10 mouse cellular contexts compared by ENCODE assay signal in the genomic region with DNA sequence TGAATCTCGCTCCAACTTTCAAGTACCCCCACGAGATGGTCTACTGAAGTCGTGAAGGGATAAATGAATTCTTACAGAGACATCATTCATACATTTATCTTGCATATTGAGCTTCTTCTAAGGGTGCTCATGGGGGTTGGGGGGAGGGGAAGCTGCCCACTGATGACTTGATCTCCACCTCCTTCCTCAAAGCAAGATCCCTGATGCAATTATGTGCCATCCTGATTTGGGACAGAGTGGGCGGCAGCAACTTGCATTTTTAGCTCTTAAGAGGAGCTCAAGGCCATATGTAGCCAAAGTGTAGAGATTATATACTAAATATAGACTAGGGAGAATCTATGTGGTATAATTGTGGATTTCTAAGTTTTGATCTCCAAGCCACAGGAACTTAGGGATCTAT.
A peak's percentile ranks its signal among the peaks of the same experiment; 100 is the strongest.
DNase-seq lines count a peak whose midpoint lies in the region; ATAC-seq and TF ChIP-seq lines count a peak whose summit lies in the region.
"Had no signal": no experiment of that assay in that cellular context is flagged by ENCODE, and none has a peak within 500 bp of the region (broad histone marks: within the 10 kb centered on the region; RNA-seq: fewer than 3 reads in every experiment).

No protein-coding gene starts in this region.

- H3K27ac ChIP-seq in hindbrain, embryonic 11.5 days (ENCODE audit: low read depth, low read length) = peak overlapping the region; percentile 89
- H3K27ac ChIP-seq in hindbrain, postnatal 0 days = no peak overlapping the region
- peak overlapping the region; percentile 38; the same call in 1 of the 2 replicates for H3K27ac ChIP-seq in embryonic facial prominence, embryonic 11.5 days (replicated peaks; ENCODE audit: low read depth, low read length)
- peak overlapping the region; percentile 95 for H3K27ac ChIP-seq in forebrain, embryonic 12.5 days
- H3K27ac ChIP-seq in midbrain, embryonic 13.5 days = peak overlapping the region; percentile 88

- H3K9me3 ChIP-seq in hindbrain, embryonic 11.5 days (ENCODE audit: control insufficient read depth, low read length) = no peaks in the 10 kb centered on the region
- H3K9me3 ChIP-seq in hindbrain, postnatal 0 days (ENCODE audit: low read length) = no peaks in the 10 kb centered on the region
- no peaks in the 10 kb centered on the region for H3K9me3 ChIP-seq in embryonic facial prominence, embryonic 11.5 days (replicated peaks; ENCODE audit: control insufficient read depth, low read length)
- no peaks in the 10 kb centered on the region for H3K9me3 ChIP-seq in forebrain, embryonic 12.5 days
- H3K9me3 ChIP-seq in midbrain, embryonic 13.5 days = no peaks in the 10 kb centered on the region

- no peaks in the 10 kb centered on the region for H3K27me3 ChIP-seq in hindbrain, embryonic 11.5 days (ENCODE audit: control insufficient read depth, insufficient read depth, low read length)
- H3K27me3 ChIP-seq in hindbrain, postnatal 0 days (ENCODE audit: insufficient read depth, low read length) = no peaks in the 10 kb centered on the region
- H3K27me3 ChIP-seq in embryonic facial prominence, embryonic 11.5 days (ENCODE audit: control insufficient read depth, insufficient read depth, low read length) = no peaks in the 10 kb centered on the region
- no peaks in the 10 kb centered on the region for H3K27me3 ChIP-seq in forebrain, embryonic 12.5 days
- H3K27me3 ChIP-seq in midbrain, embryonic 13.5 days = no peaks in the 10 kb centered on the region

- no peak for ATAC-seq in hindbrain, embryonic 11.5 days (ENCODE audit: low FRiP score)
- ATAC-seq in hindbrain, postnatal 0 days = no peak
- no peak for ATAC-seq in embryonic facial prominence, embryonic 11.5 days (replicated peaks; ENCODE audit: insufficient number of reproducible peaks, low FRiP score, low TSS enrichment, low read depth)
- ATAC-seq in forebrain, embryonic 12.5 days (ENCODE audit: low FRiP score) = no peak
- ATAC-seq in midbrain, embryonic 13.5 days = no peak
- ATAC-seq: intestine, postnatal 0 days had no signal

- TF ChIP-seq CTCF in hindbrain, postnatal 0 days (IDR thresholded peaks at IDR 0.05; ENCODE audit: low read depth) = no peak

- H3K4me1 ChIP-seq in hindbrain, embryonic 11.5 days (replicated peaks; ENCODE audit: control insufficient read depth, insufficient read depth, low read length) = peaks cover 11% of the 10 kb centered on the region
- H3K4me1 ChIP-seq in hindbrain, postnatal 0 days (ENCODE audit: insufficient read depth, low read length) = peaks cover 25% of the 10 kb centered on the region
- H3K4me1 ChIP-seq in embryonic facial prominence, embryonic 11.5 days (ENCODE audit: control insufficient read depth, insufficient read depth, low read length) = peaks cover 8% of the 10 kb centered on the region; the same call in 1 of the 2 replicates
- H3K4me1 ChIP-seq in forebrain, embryonic 12.5 days = peaks cover 57% of the 10 kb centered on the region
- H3K4me1 ChIP-seq in midbrain, embryonic 13.5 days (replicated peaks) = peaks cover 54% of the 10 kb centered on the region

- no peak overlapping the region for H3K4me3 ChIP-seq in hindbrain, embryonic 11.5 days (ENCODE audit: low read depth, low read length)
- H3K4me3 ChIP-seq in hindbrain, postnatal 0 days (ENCODE audit: low read length) = no peak overlapping the region
- no peak overlapping the region for H3K4me3 ChIP-seq in embryonic facial prominence, embryonic 11.5 days (ENCODE audit: low read depth, low read length)
- H3K4me3 ChIP-seq in forebrain, embryonic 12.5 days (replicated peaks) = no peak overlapping the region
- H3K4me3 ChIP-seq in midbrain, embryonic 13.5 days (replicated peaks) = no peak overlapping the region

- H3K4me2 ChIP-seq in hindbrain, embryonic 11.5 days (replicated peaks; ENCODE audit: low read depth, low read length) = no peak overlapping the region
- no peak overlapping the region for H3K4me2 ChIP-seq in hindbrain, postnatal 0 days (ENCODE audit: low read depth, low read length)
- no peak overlapping the region for H3K4me2 ChIP-seq in embryonic facial prominence, embryonic 11.5 days (ENCODE audit: low read depth, low read length)
- H3K4me2 ChIP-seq in forebrain, embryonic 12.5 days = no peak overlapping the region
- H3K4me2 ChIP-seq in midbrain, embryonic 13.5 days (replicated peaks) = no peak overlapping the region

- no peak for DNase-seq in hindbrain, embryonic 11.5 days (ENCODE audit: low spot score)
- DNase-seq in hindbrain, postnatal 0 days (ENCODE audit: low spot score) = no peak
- no peak for DNase-seq in embryonic facial prominence, embryonic 11.5 days (ENCODE audit: low spot score)
- no peak for DNase-seq in cerebellum, postnatal 10 days
- DNase-seq in thymus, adult 18-20 months = no peak
- DNase-seq: adrenal gland, adult 2 months; gastrocnemius, postnatal 36 days had no signal

- WGBS in hindbrain, embryonic 11.5 days = 87% methylated on average over 4 of the region's 4 CpGs
- WGBS in hindbrain, postnatal 0 days = 89% methylated on average over 4 of the region's 4 CpGs
- 91% methylated on average over 4 of the region's 4 CpGs for WGBS in embryonic facial prominence, embryonic 11.5 days
- 90% methylated on average over 4 of the region's 4 CpGs for WGBS in forebrain, embryonic 12.5 days
- WGBS in midbrain, embryonic 13.5 days = 83% methylated on average over 4 of the region's 4 CpGs

- H3K36me3 ChIP-seq in hindbrain, embryonic 11.5 days (ENCODE audit: control insufficient read depth, insufficient read depth, low read length) = no peaks in the 10 kb centered on the region
- no peaks in the 10 kb centered on the region for H3K36me3 ChIP-seq in hindbrain, postnatal 0 days (ENCODE audit: insufficient read depth, low read length)
- H3K36me3 ChIP-seq in embryonic facial prominence, embryonic 11.5 days (replicated peaks; ENCODE audit: control insufficient read depth, insufficient read depth, low read depth, low read length) = no peaks in the 10 kb centered on the region
- no peaks in the 10 kb centered on the region for H3K36me3 ChIP-seq in forebrain, embryonic 12.5 days (replicated peaks)
- H3K36me3 ChIP-seq in midbrain, embryonic 13.5 days = no peaks in the 10 kb centered on the region

- H3K9ac ChIP-seq in hindbrain, embryonic 11.5 days (ENCODE audit: low read depth, low read length) = no peak overlapping the region
- no peak overlapping the region for H3K9ac ChIP-seq in hindbrain, postnatal 0 days (replicated peaks; ENCODE audit: low read length)
- no peak overlapping the region for H3K9ac ChIP-seq in embryonic facial prominence, embryonic 11.5 days (replicated peaks; ENCODE audit: low read length)
- no peak overlapping the region for H3K9ac ChIP-seq in forebrain, embryonic 12.5 days
- H3K9ac ChIP-seq in midbrain, embryonic 13.5 days (replicated peaks) = no peak overlapping the region
